Mouse (Mus musculus): ENCODE measurements around the gene Dclre1a. TPM values are rescaled to one million over a fixed set of nuclear protein-coding genes. Genes with fewer than 3 reads are reported as not detected.

The Dclre1a gene
- total RNA-seq (2021), result 10 to 100 TPM in 1 of 2 experiments, 1 to 10 TPM in 1; 8.5 to 10.7 TPM

GRCm38 (mm10) chr19:56547456-56548229 lies at the start of gene Dclre1a:
Gene Dclre1a (minus strand): TSS chr19:56548222.
- intact Hi-C loops (cut with DNase I), result no loop called here
- peak in 1 of 2 experiments; percentile 71 for DNase-seq

GRCm38 (mm10) chr19:56592472-56592871 lies 44.5 kb upstream of the Dclre1a start:
- DNase-seq, result no peak
- intact Hi-C loops (cut with DNase I), result no loop called here

GRCm38 (mm10) chr19:56590250-56590649 lies 42.2 kb upstream of the Dclre1a start:
- no peak for DNase-seq
- intact Hi-C loops (cut with DNase I), result no loop called here

GRCm38 (mm10) chr19:56589455-56589854 lies 41.4 kb upstream of the Dclre1a start:
- no peak for DNase-seq
- intact Hi-C loops (cut with DNase I), result no loop called here

- DNase-seq, result no peak
- intact Hi-C loops (cut with DNase I), result no loop called here
Measured at GRCm38 (mm10) chr19:56589008-56589407, 41.0 kb upstream of the Dclre1a start.

- DNase-seq, result peak; percentile 58 to 67
- intact Hi-C loops (cut with DNase I), result no loop called here
Measured at GRCm38 (mm10) chr19:56588205-56588626, 40.2 kb upstream of the Dclre1a start.

GRCm38 (mm10) chr19:56586320-56586719 lies 38.3 kb upstream of the Dclre1a start:
- intact Hi-C loops (cut with DNase I), result no loop called here
- no peak for DNase-seq

- intact Hi-C loops (cut with DNase I), result no loop called here
Measured at GRCm38 (mm10) chr19:56584288-56584687, 36.3 kb upstream of the Dclre1a start.

GRCm38 (mm10) chr19:56583785-56584184 lies 35.8 kb upstream of the Dclre1a start:
- intact Hi-C loops (cut with DNase I), result no loop called here
- DNase-seq, result no peak

More at GRCm38 (mm10) chr19:56584288-56584687, 36.3 kb upstream of the Dclre1a start:
- DNase-seq, result no peak

GRCm38 (mm10) chr19:56581981-56582380 lies 34.0 kb upstream of the Dclre1a start:
- no peak for DNase-seq
- intact Hi-C loops (cut with DNase I), result no loop called here

GRCm38 (mm10) chr19:56577801-56578200 lies 29.8 kb upstream of the Dclre1a start:
- no peak for DNase-seq
- intact Hi-C loops (cut with DNase I), result no loop called here

- intact Hi-C loops (cut with DNase I), result no loop called here
- no peak for DNase-seq
Measured at GRCm38 (mm10) chr19:56573184-56573583, 25.2 kb upstream of the Dclre1a start.

GRCm38 (mm10) chr19:56571913-56572312 lies 23.9 kb upstream of the Dclre1a start:
- no peak for DNase-seq
- intact Hi-C loops (cut with DNase I), result no loop called here

GRCm38 (mm10) chr19:56571234-56571633 lies 23.2 kb upstream of the Dclre1a start:
- intact Hi-C loops (cut with DNase I), result no loop called here
- DNase-seq, result no peak

- no peak for DNase-seq
- intact Hi-C loops (cut with DNase I), result no loop called here
Measured at GRCm38 (mm10) chr19:56570781-56571180, 22.8 kb upstream of the Dclre1a start.

GRCm38 (mm10) chr19:56566940-56567339 lies 18.9 kb upstream of the Dclre1a start:
- intact Hi-C loops (cut with DNase I), result loop anchor here (1.0 to 5.0 kb wide), 4 partner anchors 156 to 340 kb away; partner anchors contain the start of gene Adrb1
- DNase-seq, result no peak

GRCm38 (mm10) chr19:56566041-56566440 lies 18.0 kb upstream of the Dclre1a start:
- intact Hi-C loops (cut with DNase I), result loop anchor here (1.0 to 5.0 kb wide), 4 partner anchors 157 to 341 kb away; partner anchors contain the start of gene Adrb1

GRCm38 (mm10) chr19:56565358-56565757 lies 17.3 kb upstream of the Dclre1a start:
- no peak for DNase-seq

More at GRCm38 (mm10) chr19:56566041-56566440, 18.0 kb upstream of the Dclre1a start:
- DNase-seq, result peak; percentile 53 to 55

GRCm38 (mm10) chr19:56563469-56563868 lies 15.4 kb upstream of the Dclre1a start:
- no peak for DNase-seq
- intact Hi-C loops (cut with DNase I), result loop anchor here (5.0 kb wide), 1 partner anchor 141 kb away; no protein-coding TSS in a partner anchor

More at GRCm38 (mm10) chr19:56565358-56565757, 17.3 kb upstream of the Dclre1a start:
- intact Hi-C loops (cut with DNase I), result loop anchor here (5.0 kb wide), 1 partner anchor 342 kb away; no protein-coding TSS in a partner anchor

- intact Hi-C loops (cut with DNase I), result loop anchor here (5.0 kb wide), 1 partner anchor 140 kb away; no protein-coding TSS in a partner anchor
- no peak for DNase-seq
Measured at GRCm38 (mm10) chr19:56562433-56563138, 14.6 kb upstream of the Dclre1a start.

GRCm38 (mm10) chr19:56555972-56556371 lies 8.0 kb upstream of the Dclre1a start:
- DNase-seq, result peak in 1 of 2 experiments; percentile 37
- intact Hi-C loops (cut with DNase I), result no loop called here
